ENCODE assay signal across 1 mouse cellular context in genomic region chr7:44966638-44967037, GRCm38 (mm10).
TF ChIP-seq lines count a peak whose summit lies in the region.

No protein-coding gene starts in this region.

TF ChIP-seq in ES-E14, 5 proteins besides CTCF, POLR2A, EP300 and RAD21:
- TF ChIP-seq HCFC1 (IDR thresholded peaks at IDR 0.05; ENCODE audit: borderline replicate concordance, insufficient read depth, low read length) (no peak), CHD2 (IDR thresholded peaks at IDR 0.05; ENCODE audit: low read depth, low read length) (no peak), MAFK (IDR thresholded peaks at IDR 0.05; ENCODE audit: insufficient read depth, low read depth, low read length) (no peak), ZC3H11A (IDR thresholded peaks at IDR 0.05; ENCODE audit: borderline replicate concordance, low read depth, low read length) (no peak), ZNF384 (IDR thresholded peaks at IDR 0.05; ENCODE audit: low read depth, low read length) (no peak)
